Mouse (Mus musculus) T-cell, adult 2 months (primary cell): Measurements from ENCODE around the gene Zfpl1.
"Not testable (repeated sequence)": the region's sequence is repeated elsewhere in the genome, so short reads cannot be mapped to it uniquely, and the experiment has no call there.

Source experiments
- DNase-seq: peaks from one replicate; pipeline ENCODE4 v3.0.0; 2022; ENCODE audit warnings: low spot score

The Zfpl1 gene

GRCm38 (mm10) chr19:6058513-6058912 lies 26.2 kb downstream of the Zfpl1 start:
- DNase-seq = no peak

GRCm38 (mm10) chr19:6057313-6058096 lies 27.3 kb downstream of the Zfpl1 start, which contains the start of the genes Mrpl49 and Fau:
Gene Mrpl49, minus strand, starts transcription at chr19:6057785.
Gene Fau, plus strand, starts transcription at chr19:6057844.
- DNase-seq = peak; percentile 99

- DNase-seq = no peak
These were observed 28.1 kb downstream of the Zfpl1 start for GRCm38 (mm10) chr19:6056696-6057095.

- DNase-seq = no peak
These were observed 30.5 kb downstream of the Zfpl1 start for GRCm38 (mm10) chr19:6054296-6054695.

- DNase-seq = no peak
These were observed 32.2 kb downstream of the Zfpl1 start for GRCm38 (mm10) chr19:6052516-6052915.

GRCm38 (mm10) chr19:6048681-6049410 lies 35.9 kb downstream of the Zfpl1 start:
- no peak for DNase-seq

- DNase-seq = no peak
These were observed 36.9 kb downstream of the Zfpl1 start for GRCm38 (mm10) chr19:6047899-6048166.

- no peak for DNase-seq
These were observed 37.4 kb downstream of the Zfpl1 start for GRCm38 (mm10) chr19:6047154-6047898.

- peak; percentile 92 for DNase-seq
These were observed 38.2 kb downstream of the Zfpl1 start, which contains the start of gene Syvn1 for GRCm38 (mm10) chr19:6046294-6047153. Gene Syvn1, plus strand, starts transcription at chr19:6046576.

GRCm38 (mm10) chr19:6045366-6046293 lies 39.1 kb downstream of the Zfpl1 start:
- peak; percentile 45 for DNase-seq

- DNase-seq = not testable (repeated sequence)
These were observed 40.7 kb downstream of the Zfpl1 start for GRCm38 (mm10) chr19:6044102-6044501.

GRCm38 (mm10) chr19:6042293-6042692 lies 42.5 kb downstream of the Zfpl1 start:
- no peak for DNase-seq

GRCm38 (mm10) chr19:6040002-6040401 lies 44.8 kb downstream of the Zfpl1 start:
- no peak for DNase-seq

GRCm38 (mm10) chr19:6038326-6038725 lies 46.4 kb downstream of the Zfpl1 start:
- DNase-seq = no peak

- no peak for DNase-seq
These were observed 47.1 kb downstream of the Zfpl1 start for GRCm38 (mm10) chr19:6037695-6038094.

GRCm38 (mm10) chr19:6035966-6036585 lies 48.7 kb downstream of the Zfpl1 start:
- DNase-seq = no peak
